Mouse (Mus musculus): ENCODE measurements at regions not wholly inside any gene's neighbourhood (a gene's known extent, or its start where the extent isn't known, plus 50 kb on each side); places are given as distances from the start of the nearest gene placed in this dataset.

DNA sequence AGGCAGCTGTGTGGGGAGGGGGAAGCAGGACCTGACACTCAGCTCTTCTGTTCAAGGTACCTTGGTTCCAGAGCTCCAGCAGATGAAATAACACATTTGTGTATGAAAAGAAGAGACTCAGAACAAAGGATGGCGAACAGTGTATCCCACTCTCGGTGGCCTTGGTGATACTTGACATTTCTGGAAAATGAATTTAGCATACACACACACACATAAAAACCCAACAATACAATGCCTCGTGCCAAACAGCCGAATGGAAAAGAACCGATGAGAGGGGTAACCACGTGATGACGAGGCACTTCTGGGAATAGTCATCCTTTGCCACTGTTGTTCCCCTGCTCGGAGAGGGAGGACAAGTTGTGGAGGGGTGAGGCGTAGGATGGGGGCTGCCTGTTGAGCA is 97.6 kb downstream of the Tmem130 start:
- TF ChIP-seq CTCF (IDR thresholded peaks at IDR 0.05; ENCODE audit: control insufficient read depth, insufficient read depth, insufficient replicate concordance, low read depth, low read length) (no peak), POLR2A (IDR thresholded peaks at IDR 0.05; ENCODE audit: control insufficient read depth, low read depth, low read length) (no peak)
